Mouse (Mus musculus) brain, embryonic 14.5 days (tissue): ENCODE measurements around the gene Zfp563.

ENCODE experiments used
- CTCF ChIP-seq: fragments of 200-500 bp; IDR thresholded peaks from 2 replicates; pipeline ENCODE4 v1.5.1; 2012; ENCODE audit warnings: inconsistent platforms, mild to moderate bottlenecking, moderate library complexity, borderline replicate concordance; ENCODE audit not compliant: insufficient read depth, insufficient read length; ENCODE audit errors: extremely low read depth
- POLR2A ChIP-seq: fragments of 200-500 bp; IDR thresholded peaks from 2 replicates; pipeline ENCODE4 v1.6.1; 2012; ENCODE audit warnings: mild to moderate bottlenecking, inconsistent platforms, borderline replicate concordance; ENCODE audit not compliant: poor library complexity, insufficient read depth, insufficient read length, severe bottlenecking; ENCODE audit errors: extremely low read depth

- TF ChIP-seq POLR2A, result no peak
- no peak for TF ChIP-seq CTCF
Observed at GRCm38 (mm10) chr17:33097396-33097795, 8.3 kb downstream of the Zfp563 start.
